Mouse (Mus musculus) duodenum, adult 2 months (tissue): ENCODE measurements around the gene Lss. TPM values are rescaled to one million over a fixed set of nuclear protein-coding genes. Genes with fewer than 3 reads are reported as not detected.

Experiments used
- polyA plus RNA-seq: library from polyadenylated mRNA; depleted of rRNA; stranded (reverse); fragments of >200 nt; gene quantifications from 2 replicates; pipeline ENCODE4 v1.2.3, GENCODE M21; 2012; ENCODE audit warnings: low replicate concordance; rRNA removed

The Lss gene
- 7.3 and 24.3 TPM in 2 replicates for polyA plus RNA-seq

DNA sequence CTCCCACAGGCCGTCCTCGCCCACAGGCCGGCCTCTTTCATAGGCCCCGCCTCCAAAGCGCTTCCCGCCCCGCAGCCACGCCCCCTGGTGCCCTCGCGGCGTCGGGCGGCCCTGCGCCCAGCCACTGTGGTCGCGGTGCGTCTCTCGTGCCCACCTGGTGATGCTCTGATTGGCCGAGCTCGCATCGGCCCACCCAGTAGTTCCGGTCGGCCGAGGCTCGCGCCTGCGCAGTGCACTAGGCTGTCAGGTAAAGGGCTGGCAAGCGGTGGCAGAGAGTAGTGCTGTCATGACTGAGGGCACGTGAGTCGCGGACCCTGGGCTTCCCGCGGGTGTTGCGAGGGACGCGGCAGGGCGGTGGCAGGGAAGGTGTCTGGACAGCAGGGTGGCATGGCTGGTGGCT is at the start of gene Lss:
Gene Lss, plus strand, starts transcription at position 214 of the 400 bp plus-strand sequence.

DNA sequence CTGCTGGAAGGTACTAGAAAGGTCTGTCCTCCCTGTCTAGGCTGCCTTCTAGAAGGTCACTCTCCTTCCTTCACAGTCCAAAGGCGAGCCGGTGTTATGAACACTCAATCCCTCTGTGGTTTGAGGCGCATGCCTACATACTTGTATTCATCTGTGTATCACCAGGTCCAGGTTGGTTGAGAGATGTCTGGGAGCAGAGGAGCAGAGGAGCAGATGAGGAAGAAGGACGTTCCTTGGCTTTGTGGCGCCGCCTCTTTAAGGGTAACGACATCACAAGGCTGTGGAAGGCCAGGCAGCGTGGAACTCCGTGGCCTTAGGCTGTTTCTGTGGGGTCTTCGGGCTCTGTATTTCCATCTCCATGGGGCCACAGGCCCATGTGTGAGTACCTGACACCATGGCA is 30.6 kb downstream of the Lss start, which contains the start of gene Spatc1l:
Gene Spatc1l, plus strand, starts transcription at position 301 of the 400 bp plus-strand sequence.

DNA sequence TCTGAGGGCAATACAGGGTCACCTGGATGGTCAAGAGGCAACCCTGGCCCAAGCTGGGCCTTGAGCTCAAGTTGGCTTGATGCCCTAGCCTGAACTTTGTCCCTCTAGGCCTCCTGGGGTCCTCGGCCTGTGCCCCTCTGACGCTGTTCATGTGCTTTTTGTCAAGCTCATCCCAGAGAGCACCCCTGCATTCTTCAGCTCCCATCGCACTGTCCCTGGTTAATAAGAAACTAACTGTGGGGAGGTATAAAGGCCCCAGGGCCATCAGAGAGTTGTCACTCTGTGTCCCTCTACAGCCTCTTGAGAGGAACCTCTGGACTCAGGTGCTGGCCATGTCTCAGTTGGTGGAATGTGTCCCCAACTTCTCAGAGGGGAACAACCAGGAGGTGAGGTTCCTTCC is 44.0 kb downstream of the Lss start, which contains the start of gene Ftcd:
Gene Ftcd, plus strand, starts transcription at position 275 of the 400 bp plus-strand sequence.

Other genes with a start within 250 kb of the Lss start
- gene Dip2a, start 186.3 kb upstream of the Lss start, polyA plus RNA-seq, result 7.9 and 8.9 TPM in 2 replicates
- not detected in 2 replicates for gene AC141477.1, start 91.1 kb upstream of the Lss start, polyA plus RNA-seq
- 7.0 and 7.6 TPM in 2 replicates for gene Pcnt, start 88.8 kb upstream of the Lss start, polyA plus RNA-seq
- gene 2610028H24Rik, start 82.5 kb upstream of the Lss start, polyA plus RNA-seq, result not detected in 2 replicates
- 7.2 and 9.6 TPM in 2 replicates for gene Mcm3ap, start 62.7 kb upstream of the Lss start, polyA plus RNA-seq
- gene Ybey, start 62.5 kb upstream of the Lss start, polyA plus RNA-seq, result 3.3 and 4.8 TPM in 2 replicates
- not detected in 2 replicates for gene Spatc1l, start 30.7 kb downstream of the Lss start, polyA plus RNA-seq
- gene Ftcd, start 44.1 kb downstream of the Lss start, polyA plus RNA-seq, result 0.04 TPM in 1 of 2 replicates, not detected in the other
- 77.2 and 77.4 TPM in 2 replicates for gene Col6a2, start 92.0 kb downstream of the Lss start, polyA plus RNA-seq
- gene Col6a1, start 194.6 kb downstream of the Lss start, polyA plus RNA-seq, result 50.0 and 54.9 TPM in 2 replicates